Mouse (Mus musculus) spleen, postnatal 14 days (tissue): ENCODE results near the gene Adam22.
"Not testable (repeated sequence)": the region's sequence is repeated elsewhere in the genome, so short reads cannot be mapped to it uniquely, and the experiment has no call there.

Experiments
- DNase-seq, 2 experiments: peaks; one replicate each; pipeline ENCODE4 v3.0.0; 2021 to 2022; ENCODE audit warnings: low spot score in 2 of 2

The Adam22 gene

DNA sequence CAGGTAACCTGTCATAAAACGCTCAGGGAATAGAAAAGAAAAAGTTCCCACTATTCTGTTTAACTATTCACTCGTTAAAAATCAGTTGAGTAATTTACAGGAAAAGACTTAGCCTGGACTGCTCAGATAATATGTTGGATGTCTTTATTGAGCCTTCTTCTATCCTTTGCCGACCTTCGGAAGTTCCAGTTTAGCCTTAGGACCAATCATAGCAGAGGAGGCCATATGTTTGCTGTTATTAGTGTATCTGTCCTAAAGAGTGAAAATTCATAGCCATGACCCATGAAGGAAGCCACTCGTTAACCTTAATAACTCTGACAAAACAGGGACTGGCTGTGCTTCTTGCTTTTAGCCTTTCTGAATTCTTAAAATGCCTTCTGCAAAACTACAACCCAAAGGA, 41.3 kb downstream of the Adam22 start:
- no peak for DNase-seq

DNA sequence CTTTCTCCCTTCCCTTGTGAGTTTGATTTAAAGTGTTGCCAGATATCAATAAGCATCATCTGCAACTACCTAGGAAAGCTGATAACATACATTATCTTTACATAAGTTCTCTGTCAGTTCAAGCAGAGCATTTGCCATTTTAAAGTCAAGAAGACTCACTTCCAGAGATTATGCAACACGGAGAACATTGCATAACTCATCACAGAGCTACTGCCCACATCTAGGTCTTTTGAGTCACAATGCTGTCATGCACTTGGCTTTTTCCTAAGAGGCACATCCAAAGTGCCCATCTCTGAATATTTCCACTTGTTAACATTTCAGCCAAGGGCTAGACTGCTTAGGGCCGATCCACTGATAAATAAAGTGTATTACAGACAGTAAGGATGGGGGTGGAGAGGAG, 55.6 kb downstream of the Adam22 start:
- DNase-seq, result no peak

DNA sequence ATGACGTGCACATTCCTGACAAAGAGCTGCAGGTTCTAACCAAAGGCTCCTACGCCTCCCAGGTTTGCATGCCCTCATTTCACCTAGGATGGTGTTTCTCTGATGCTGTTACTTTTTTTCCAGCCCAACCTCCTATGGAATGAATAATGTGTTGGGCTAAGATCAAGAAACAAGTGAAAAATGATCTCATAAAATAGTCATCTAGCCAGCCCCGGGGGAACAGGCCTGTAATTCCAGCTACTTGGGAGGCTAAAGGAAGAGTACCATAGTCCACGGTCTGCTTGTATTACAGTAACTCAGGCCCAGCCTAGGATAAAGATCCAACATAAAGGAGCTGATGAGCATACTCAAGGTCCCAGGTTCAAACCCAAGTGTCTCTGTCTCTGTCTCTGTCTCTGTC, 57.1 kb downstream of the Adam22 start:
- no peak for DNase-seq

- DNase-seq, result no peak
These were observed 70.1 kb downstream of the Adam22 start for GRCm38 (mm10) chr5:8297719-8298419.

DNA sequence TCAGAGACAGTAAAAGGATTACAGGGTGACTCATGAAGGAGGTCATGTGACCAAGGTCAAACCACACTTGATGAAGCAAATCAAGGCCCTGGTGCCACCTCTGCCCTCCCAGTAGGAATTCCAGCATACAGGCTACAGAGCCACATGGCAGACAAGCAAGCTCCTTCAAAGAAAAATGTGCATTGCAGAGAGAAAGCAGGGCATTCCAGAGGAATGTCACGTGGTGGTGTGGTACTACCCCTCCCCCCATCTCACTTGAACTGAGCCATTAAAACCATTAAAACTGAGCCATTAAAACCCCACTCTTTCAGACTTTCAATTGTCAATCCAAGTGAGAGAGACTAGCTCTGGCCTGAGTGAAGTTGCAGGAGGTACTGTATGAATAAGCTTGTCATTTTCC, 74.7 kb downstream of the Adam22 start:
- no peak for DNase-seq

- DNase-seq, result no peak
These were observed 76.5 kb downstream of the Adam22 start for GRCm38 (mm10) chr5:8291496-8291895.

DNA sequence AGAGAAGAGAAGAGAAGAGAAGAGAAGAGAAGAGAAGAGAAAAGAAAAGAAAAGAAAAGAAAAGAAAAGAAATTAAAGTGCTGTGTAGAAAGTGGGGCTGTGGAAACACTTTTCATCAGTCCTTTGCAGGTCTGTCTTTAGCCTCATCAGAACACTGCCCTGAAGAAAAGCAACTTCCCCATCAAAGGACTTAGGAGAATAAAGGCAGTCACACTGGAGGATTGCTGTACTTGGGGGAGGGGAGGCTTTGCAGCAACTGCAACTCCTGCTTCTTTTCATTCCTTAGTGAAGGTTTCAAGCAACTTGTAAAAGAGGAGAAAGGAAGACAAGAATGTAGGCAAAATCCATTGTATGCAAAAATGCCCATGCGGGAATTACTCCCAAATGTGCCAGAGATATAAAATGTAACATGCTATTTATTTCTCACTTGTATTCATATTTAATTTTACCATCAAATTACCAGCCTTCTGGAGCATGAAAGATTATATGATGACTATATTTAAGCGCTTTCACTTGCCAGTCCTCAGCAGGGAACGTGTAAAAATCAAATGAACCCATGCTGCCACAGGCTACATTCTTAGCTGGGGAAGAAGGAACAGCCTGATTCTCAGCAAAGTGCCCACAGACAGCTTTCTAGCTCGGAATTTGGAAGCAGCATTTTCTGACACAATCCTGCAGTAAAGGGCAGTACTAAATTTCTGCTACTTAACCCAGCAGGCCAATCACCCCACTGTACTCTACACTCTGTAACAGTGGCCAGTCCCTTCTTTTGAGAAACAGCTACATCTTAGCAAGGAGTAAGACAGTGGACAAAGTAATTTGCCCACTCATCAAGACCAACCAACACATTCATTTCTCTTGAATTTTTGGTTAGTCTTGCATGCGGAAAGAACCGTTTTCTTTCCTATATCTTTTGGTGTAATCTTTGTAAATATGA, 78.0 kb downstream of the Adam22 start:
- DNase-seq, result no peak

GRCm38 (mm10) chr5:8284123-8284522, 83.8 kb downstream of the Adam22 start:
- DNase-seq, result no peak

DNA sequence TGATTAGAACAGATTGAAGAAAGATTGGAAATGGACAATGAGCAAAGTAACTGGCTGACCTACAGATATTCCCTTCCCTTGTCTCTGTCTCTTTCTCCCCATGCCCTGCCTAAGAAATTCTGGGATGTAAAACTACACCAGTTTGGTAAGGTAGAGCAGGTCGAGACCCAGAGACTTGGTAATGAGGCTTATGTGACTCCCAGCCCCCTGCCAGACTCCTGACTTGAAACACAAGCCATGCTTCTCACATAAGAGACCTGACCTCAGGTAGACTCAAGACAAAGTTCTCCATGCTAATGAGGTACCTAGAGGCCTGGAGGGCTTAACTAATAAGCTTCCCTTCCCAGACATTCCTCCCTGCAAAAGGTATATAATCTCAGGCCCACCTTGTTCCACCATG, 91.8 kb downstream of the Adam22 start:
- no peak for DNase-seq

DNA sequence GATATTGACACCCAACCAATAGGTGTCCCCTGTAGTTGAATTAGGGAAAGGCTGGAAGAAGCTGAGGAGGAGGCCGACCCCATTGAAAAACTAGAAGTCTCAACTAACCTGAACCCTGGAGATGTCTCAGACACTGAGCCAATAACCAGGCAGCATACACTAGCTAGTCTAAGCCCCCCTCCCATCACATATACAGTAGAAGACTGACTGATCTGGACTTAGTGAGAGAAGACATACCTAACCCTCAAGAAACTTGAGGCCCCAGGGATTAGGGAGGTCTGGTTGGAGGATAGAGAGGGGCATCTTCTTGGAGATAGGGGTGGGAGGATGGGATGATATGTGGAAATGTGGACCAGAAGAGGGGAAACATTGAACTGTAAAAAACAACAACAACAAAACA, 110.6 kb downstream of the Adam22 start:
- no peak for DNase-seq

GRCm38 (mm10) chr5:8256487-8256886, 111.5 kb downstream of the Adam22 start:
- no peak for DNase-seq

- DNase-seq, result no peak
These were observed 123.3 kb downstream of the Adam22 start for GRCm38 (mm10) chr5:8244696-8245095.

DNA sequence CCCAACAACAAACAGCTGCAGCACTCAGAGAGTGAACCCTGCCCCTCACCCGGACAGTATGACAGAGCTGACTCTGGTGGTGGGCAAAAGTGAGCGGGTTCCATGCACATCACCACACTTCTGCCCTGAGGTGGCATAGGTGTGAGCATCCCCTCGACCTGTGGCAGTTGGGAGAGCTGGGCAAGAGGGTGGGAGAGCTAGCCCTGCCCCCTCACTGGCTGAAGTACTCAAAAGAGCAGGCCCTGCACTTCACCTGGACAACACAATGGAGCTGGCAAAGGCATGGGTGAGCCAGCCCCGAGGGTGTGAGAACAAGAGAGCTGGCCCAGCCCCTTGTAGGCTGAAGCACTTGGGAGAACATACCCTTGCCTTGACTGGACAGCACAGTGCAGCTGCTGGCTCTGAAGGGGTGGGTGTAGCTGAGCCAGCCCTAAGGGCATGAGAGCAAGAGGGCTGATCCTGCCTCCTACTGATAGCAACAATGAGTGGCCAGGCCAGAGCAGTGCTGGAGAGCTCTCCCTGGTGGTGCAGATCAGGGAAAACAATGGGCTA, 124.8 kb downstream of the Adam22 start:
- DNase-seq, result no peak

DNA sequence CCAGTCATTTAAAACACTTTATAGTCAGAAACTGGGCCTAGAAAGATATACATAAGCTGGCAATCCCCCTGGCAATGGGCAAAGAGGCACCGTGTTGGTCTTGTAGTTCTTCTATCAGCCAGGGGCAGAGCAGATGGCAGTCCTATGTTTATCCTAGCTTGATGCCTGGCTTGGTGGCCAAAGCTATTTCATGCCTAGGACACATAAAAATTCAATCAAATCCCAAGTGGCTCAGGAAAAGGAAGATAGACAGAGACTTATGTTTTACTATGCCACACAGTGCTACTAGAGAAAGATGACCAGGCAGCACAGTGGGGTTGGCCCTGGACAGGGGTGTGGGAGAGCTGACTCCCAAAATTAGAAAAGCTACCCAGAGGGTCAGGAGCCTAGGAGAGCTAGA, 125.3 kb downstream of the Adam22 start:
- DNase-seq, result no peak

DNA sequence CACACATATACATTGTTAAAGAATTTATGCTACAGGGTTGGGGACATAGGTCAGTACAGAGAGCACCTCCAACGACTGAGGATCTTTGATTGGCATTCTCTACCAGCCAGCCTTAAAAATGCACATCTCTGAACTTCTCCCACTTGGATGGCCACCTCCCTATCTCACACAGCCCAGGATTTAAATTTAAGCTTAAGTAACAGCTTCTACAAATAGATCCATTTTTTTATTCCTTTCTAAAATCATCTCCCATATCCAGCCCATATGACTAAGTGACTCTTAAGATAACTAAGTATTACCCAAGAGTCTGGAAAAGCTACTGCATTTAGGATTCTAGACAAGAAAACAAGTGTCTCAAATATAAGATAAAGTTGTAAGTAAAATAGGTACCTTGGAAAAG, 140.9 kb downstream of the Adam22 start:
- DNase-seq, result no peak

DNA sequence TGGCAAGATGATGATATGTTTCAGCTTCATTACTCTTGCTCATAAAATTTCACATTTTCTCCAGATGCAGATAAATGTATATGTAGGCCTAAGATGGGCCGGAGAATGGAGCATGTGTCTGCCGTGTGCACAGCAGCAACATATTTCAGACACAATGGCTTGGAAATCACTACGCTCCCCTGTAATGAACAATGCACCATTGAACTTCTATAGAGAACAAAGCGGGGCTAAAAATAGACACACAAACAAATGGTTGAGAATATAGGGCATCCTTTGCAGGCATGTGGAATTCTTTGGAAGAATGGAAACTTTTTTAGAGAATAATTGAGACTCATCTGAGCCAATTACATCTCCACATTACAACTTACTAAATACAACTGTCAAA, 143.6 kb downstream of the Adam22 start:
- DNase-seq, result no peak

DNA sequence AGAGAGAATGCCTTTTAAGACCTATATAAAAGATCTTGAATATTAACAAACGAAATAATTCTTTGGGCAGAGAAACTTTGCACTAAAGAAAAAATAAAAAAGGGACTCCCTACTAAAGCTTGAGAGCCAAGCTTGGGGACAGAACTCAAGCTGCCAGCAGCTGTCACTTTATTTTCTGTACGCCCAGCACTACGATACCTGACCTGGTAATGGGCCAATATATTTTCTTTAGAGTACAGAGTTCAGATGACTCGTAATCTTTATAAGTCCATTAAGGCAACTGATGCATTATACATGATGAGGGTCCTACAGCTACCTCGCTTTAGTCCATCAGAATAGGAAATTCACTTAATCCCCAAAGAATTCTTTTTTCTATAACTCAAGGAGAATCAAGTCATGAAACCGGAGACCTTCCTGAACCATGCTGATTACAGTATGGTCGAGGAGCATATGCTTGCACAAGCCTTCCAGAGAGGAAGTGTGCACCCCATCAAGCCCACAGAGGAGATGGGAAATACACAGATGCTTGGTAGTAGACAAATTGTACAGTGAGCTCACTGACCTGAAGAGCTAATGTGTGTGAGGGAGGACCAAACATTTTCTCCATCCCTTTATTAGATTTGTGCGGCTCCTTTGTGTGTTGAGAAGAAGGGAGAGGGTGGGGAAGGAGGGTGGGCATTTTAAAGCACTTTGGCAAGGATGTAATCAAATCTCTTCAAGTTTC, 144.2 kb downstream of the Adam22 start:
- no peak for DNase-seq

DNA sequence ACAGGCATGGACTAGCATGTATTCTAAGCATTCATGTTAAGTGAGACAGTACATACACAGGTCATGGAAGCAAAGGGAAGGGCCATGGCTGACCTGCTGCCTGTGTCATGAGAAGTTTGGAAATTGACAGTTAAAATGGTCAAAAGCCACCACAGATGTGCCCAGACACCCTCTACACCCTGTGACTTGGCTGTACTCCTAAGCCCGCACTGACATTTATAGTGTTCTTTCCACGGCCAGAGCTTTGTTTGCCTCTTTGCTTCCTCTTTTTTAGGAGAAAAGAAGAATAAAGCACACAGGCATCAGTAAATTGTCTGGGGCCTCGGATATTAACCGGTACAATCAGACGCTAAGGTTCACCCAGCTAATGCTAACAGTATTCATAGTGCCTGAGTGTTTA, 146.3 kb downstream of the Adam22 start:
- DNase-seq, result no peak

DNA sequence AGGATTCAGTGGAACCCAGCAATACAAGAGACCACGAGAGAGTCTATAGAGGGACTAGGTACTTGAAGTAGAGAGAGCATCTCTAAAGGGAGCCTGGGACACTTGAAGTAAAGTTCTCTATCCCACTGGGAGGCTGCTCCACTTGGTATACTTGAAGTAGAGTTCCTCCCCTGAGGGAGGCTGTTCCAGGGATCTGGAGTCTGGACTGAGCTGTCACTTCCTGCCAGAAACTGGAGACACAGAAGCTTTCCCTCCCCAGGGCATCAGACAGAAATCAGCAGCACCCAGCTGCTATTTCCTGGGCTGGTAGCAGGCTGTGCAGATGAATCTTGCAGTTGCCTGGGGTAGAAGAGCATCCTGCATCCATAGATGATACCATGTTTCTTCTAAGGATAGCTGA, 152.1 kb downstream of the Adam22 start:
- no peak for DNase-seq

GRCm38 (mm10) chr5:8184992-8185391, 183.0 kb downstream of the Adam22 start:
- DNase-seq, result not testable (repeated sequence)

GRCm38 (mm10) chr5:8180646-8181045, 187.3 kb downstream of the Adam22 start:
- no peak for DNase-seq

DNA sequence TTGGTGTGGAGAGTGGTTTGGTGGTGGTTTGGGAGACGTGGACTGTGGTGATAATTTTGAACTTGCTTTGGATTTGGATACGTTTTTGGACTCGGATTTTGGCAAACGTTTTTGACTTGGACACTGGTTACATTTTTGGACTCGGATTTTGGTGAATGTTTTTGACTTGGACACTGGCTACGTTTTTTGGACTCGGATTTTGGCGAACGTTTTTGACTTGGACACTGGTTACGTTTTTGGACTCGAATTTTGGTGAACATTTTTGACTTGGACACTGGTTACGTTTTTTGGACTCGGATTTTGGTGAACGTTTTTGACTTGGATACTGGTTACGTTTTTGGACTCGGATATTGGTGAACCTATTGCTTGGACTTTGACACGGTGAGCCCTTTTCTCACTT, 189.8 kb downstream of the Adam22 start:
- no peak for DNase-seq
